In the genomic region with DNA sequence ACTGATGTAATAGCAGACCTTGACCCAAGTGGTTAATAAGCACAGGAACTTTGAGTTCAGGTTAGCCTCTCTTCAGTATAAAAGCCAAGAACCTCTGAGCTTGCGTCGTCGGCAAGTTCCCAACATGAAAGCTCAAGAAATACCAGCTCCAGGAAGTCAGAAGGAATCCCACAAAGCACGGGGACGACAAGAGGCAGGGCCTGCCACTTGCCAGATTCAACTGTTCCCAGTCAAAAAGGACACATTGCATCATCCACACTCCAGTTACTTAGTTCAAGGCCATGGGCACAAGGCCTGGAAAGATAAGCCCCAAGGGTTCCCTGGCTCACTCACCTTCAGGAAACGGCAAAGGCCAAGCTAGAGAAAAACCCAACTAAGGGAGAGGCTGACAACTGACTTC, we compare ENCODE assay signal across 1 mouse cellular context.
TF ChIP-seq lines count a peak whose summit lies in the region.

No protein-coding gene starts in this region.

TF ChIP-seq in MEL, 35 proteins besides CTCF, POLR2A, EP300 and RAD21 (continued from another document):
- no peak for TF ChIP-seq MAFK (IDR thresholded peaks at IDR 0.05; ENCODE audit: borderline replicate concordance, low read depth, low read length)
- peak; percentile 41; the same call in 1 of the 2 replicates for TF ChIP-seq TCF12 (IDR thresholded peaks at IDR 0.05; ENCODE audit: low read depth, low read length)
- no peak for TF ChIP-seq MXI1 (IDR thresholded peaks at IDR 0.05; ENCODE audit: low read depth, low read length)
- no peak for TF ChIP-seq ZKSCAN1 (IDR thresholded peaks at IDR 0.05; ENCODE audit: low read depth, low read length)
- no peak for TF ChIP-seq RCOR1 (IDR thresholded peaks at IDR 0.05; ENCODE audit: low read depth, low read length)
- TF ChIP-seq GATA1 (IDR thresholded peaks at IDR 0.05; ENCODE audit: low read depth, low read length) = no peak
- no peak for TF ChIP-seq NELFE (IDR thresholded peaks at IDR 0.05; ENCODE audit: low read depth, low read length)
- no peak for TF ChIP-seq CHD2 (IDR thresholded peaks at IDR 0.05; ENCODE audit: low read length)
- TF ChIP-seq ZMIZ1 (IDR thresholded peaks at IDR 0.05; ENCODE audit: low read depth, low read length) = no peak
- no peak for TF ChIP-seq BHLHE40 (IDR thresholded peaks at IDR 0.05; ENCODE audit: borderline replicate concordance, low read depth, low read length)
- TF ChIP-seq ELF1 (IDR thresholded peaks at IDR 0.05; ENCODE audit: low read depth, low read length) = no peak
- no peak for TF ChIP-seq GABPA (IDR thresholded peaks at IDR 0.05; ENCODE audit: low read depth, low read length)
- TF ChIP-seq MAZ (IDR thresholded peaks at IDR 0.05; ENCODE audit: low read depth, low read length) = no peak
- 0 out of 2 replicates have a peak, but pooled peaks have one; percentile 8 for TF ChIP-seq NRF1 (IDR thresholded peaks at IDR 0.05; ENCODE audit: insufficient read depth, low read depth, low read length, poor library complexity, severe bottlenecking)
- no peak for TF ChIP-seq MYB (IDR thresholded peaks at IDR 0.05; ENCODE audit: low read depth, low read length)
- TF ChIP-seq POLR2AphosphoS5 (IDR thresholded peaks at IDR 0.05; ENCODE audit: borderline replicate concordance, low read depth, low read length) = no peak
